Comparison of ENCODE assay signal across 9 mouse cellular contexts in genomic region chr6:105090882-105091281, GRCm38 (mm10).
DNase-seq lines count a peak whose midpoint lies in the region; ATAC-seq and TF ChIP-seq lines count a peak whose summit lies in the region.
"Had no signal": no experiment of that assay in that cellular context is flagged by ENCODE, and none has a peak within 500 bp of the region (broad histone marks: within the 10 kb centered on the region; RNA-seq: fewer than 3 reads in every experiment).

No protein-coding gene starts in this region.

- H3K27me3 ChIP-seq in kidney, embryonic 14.5 days (ENCODE audit: control insufficient read depth, insufficient read depth, low read length), result no peaks in the 10 kb centered on the region
- no peaks in the 10 kb centered on the region for H3K27me3 ChIP-seq in E14TG2a.4 (ENCODE audit: insufficient read depth, low read length)
- no peaks in the 10 kb centered on the region for H3K27me3 ChIP-seq in forebrain, embryonic 15.5 days

- H3K9ac ChIP-seq in kidney, embryonic 14.5 days (ENCODE audit: low read depth, low read length), result no peak overlapping the region
- no peak overlapping the region for H3K9ac ChIP-seq in forebrain, embryonic 15.5 days (replicated peaks)

- no peaks in the 10 kb centered on the region for H3K9me3 ChIP-seq in kidney, embryonic 14.5 days (ENCODE audit: control insufficient read depth, low read length)
- H3K9me3 ChIP-seq in E14TG2a.4 (ENCODE audit: low read length), result no peaks in the 10 kb centered on the region
- no peaks in the 10 kb centered on the region for H3K9me3 ChIP-seq in forebrain, embryonic 15.5 days

- H3K27ac ChIP-seq in kidney, embryonic 14.5 days (ENCODE audit: low read depth, low read length), result no peak overlapping the region
- H3K27ac ChIP-seq in forebrain, embryonic 15.5 days (replicated peaks), result no peak overlapping the region

- H3K4me2 ChIP-seq in kidney, embryonic 14.5 days (replicated peaks; ENCODE audit: low read depth, low read length), result no peak overlapping the region
- no peak overlapping the region for H3K4me2 ChIP-seq in forebrain, embryonic 15.5 days (replicated peaks)

- TF ChIP-seq CTCF in E14TG2a.4 (conservative IDR thresholded peaks at IDR 0.05; ENCODE audit: low read length), result peak; percentile 65

- no peak overlapping the region for H3K4me3 ChIP-seq in kidney, embryonic 14.5 days (ENCODE audit: low read length)
- H3K4me3 ChIP-seq in E14TG2a.4 (replicated peaks; ENCODE audit: low read length), result no peak overlapping the region
- H3K4me3 ChIP-seq in forebrain, embryonic 15.5 days, result no peak overlapping the region
- H3K4me3 ChIP-seq: myocyte had no signal

- H3K4me1 ChIP-seq in kidney, embryonic 14.5 days (ENCODE audit: control insufficient read depth, insufficient read depth, low read length), result no peaks in the 10 kb centered on the region
- no peaks in the 10 kb centered on the region for H3K4me1 ChIP-seq in E14TG2a.4 (replicated peaks; ENCODE audit: low read depth, low read length)
- no peaks in the 10 kb centered on the region for H3K4me1 ChIP-seq in forebrain, embryonic 15.5 days

- peak; percentile 5 for DNase-seq in kidney, adult 9 months
- DNase-seq in adrenal gland, postnatal 36 days, result peak; percentile 0 to 4
- DNase-seq in mesoderm, embryonic 11.5 days (ENCODE audit: low read depth, low spot score), result peak; percentile 37
- DNase-seq in heart, adult 11 months, result no peak
- no peak for DNase-seq in spleen, adult 12 weeks (ENCODE audit: low spot score)

- no peaks in the 10 kb centered on the region for H3K36me3 ChIP-seq in kidney, embryonic 14.5 days (ENCODE audit: control insufficient read depth, insufficient read depth, low read length)
- no peaks in the 10 kb centered on the region for H3K36me3 ChIP-seq in E14TG2a.4 (ENCODE audit: insufficient read depth, low read length)
- no peaks in the 10 kb centered on the region for H3K36me3 ChIP-seq in forebrain, embryonic 15.5 days

- WGBS in kidney, embryonic 14.5 days, result 24% methylated on average over 1 of the region's 1 CpGs
- WGBS in forebrain, embryonic 15.5 days, result 2% methylated on average over 1 of the region's 1 CpGs

- ATAC-seq in kidney, embryonic 14.5 days (ENCODE audit: low FRiP score, low TSS enrichment), result no peak; the same call in 1 of the 2 replicates
- 0 out of 2 replicates have a peak, but pooled peaks have one; percentile 43 for ATAC-seq in forebrain, embryonic 15.5 days (replicated peaks)

Comparison
In these comparisons a context has a peak if more than half of its experiments do, and no peak if none do; other contexts are left out.
1. DNase-seq: peak in kidney, adult 9 months (single experiment), adrenal gland, postnatal 36 days (2 of 2) and mesoderm, embryonic 11.5 days (single experiment); none in heart, adult 11 months (single experiment) and spleen, adult 12 weeks (single experiment).